In genomic region chr4:67424064-67424463, GRCm38 (mm10) we compare ENCODE assay signal across 14 mouse cellular contexts.
"Had no signal": no experiment of that assay in that cellular context is flagged by ENCODE, and none has a peak within 500 bp of the region (broad histone marks: within the 10 kb centered on the region; RNA-seq: fewer than 3 reads in every experiment).

No protein-coding gene starts in this region.

- H3K27ac ChIP-seq: limb, embryonic 13.5 days; liver, embryonic 13.5 days; midbrain, embryonic 10.5 days; midbrain, embryonic 13.5 days had no signal

- H3K4me1 ChIP-seq: limb, embryonic 13.5 days; liver, embryonic 13.5 days; midbrain, embryonic 10.5 days; midbrain, embryonic 13.5 days had no signal

- H3K4me3 ChIP-seq: limb, embryonic 13.5 days; liver, embryonic 13.5 days; midbrain, embryonic 10.5 days; midbrain, embryonic 13.5 days had no signal

- ATAC-seq: midbrain, embryonic 13.5 days; midbrain, embryonic 16.5 days had no signal

- H3K36me3 ChIP-seq: limb, embryonic 13.5 days; liver, embryonic 13.5 days; midbrain, embryonic 10.5 days; midbrain, embryonic 13.5 days had no signal

- H3K9me3 ChIP-seq: limb, embryonic 13.5 days; liver, embryonic 13.5 days; midbrain, embryonic 10.5 days; midbrain, embryonic 13.5 days had no signal

- H3K27me3 ChIP-seq: limb, embryonic 13.5 days; liver, embryonic 13.5 days; midbrain, embryonic 13.5 days had no signal

- DNase-seq: kidney, adult 8-10 months; kidney, postnatal 14 days; kidney, postnatal 4 days; left cerebral cortex, postnatal 4 days; liver, embryonic 13.5 days; lung, adult 2 months; lung, postnatal 14 days; lung, postnatal 4 days; thymus, adult 18-20 months; thymus, postnatal 36 days had no signal

- H3K4me2 ChIP-seq: limb, embryonic 13.5 days; liver, embryonic 13.5 days; midbrain, embryonic 13.5 days had no signal

- H3K9ac ChIP-seq: limb, embryonic 13.5 days; liver, embryonic 13.5 days; midbrain, embryonic 13.5 days had no signal
